Mouse (Mus musculus) embryonic stem cell, embryonic (primary cell): ENCODE measurements at regions not wholly inside any gene's neighbourhood (a gene's known extent, or its start where the extent isn't known, plus 50 kb on each side); places are given as distances from the start of the nearest gene placed in this dataset.

Experiments
- CTCF ChIA-PET, 4 experiments: fragments of 300-600 bp in 2 of 4; fragments of 350-600 bp in 2 of 4; sonication (Branson Sonifier 250); formaldehyde crosslinking; loops; one replicate each; lab custom pipeline; 2022; ENCODE audit warnings: inconsistent platforms in 2 of 4; lab: Charles Lee
- POLR2A ChIA-PET, 4 experiments: fragments of 300-600 bp in 2 of 4; fragments of 350-600 bp in 2 of 4; sonication (Branson Sonifier 250); formaldehyde crosslinking; loops; one replicate each; lab custom pipeline; 2022; ENCODE audit warnings: antibody characterized with exemption in 4 of 4, inconsistent platforms in 1 of 4; lab: Charles Lee

GRCm38 (mm10) chr17:53343842-53344241 lies 119.3 kb downstream of the Efhb start:
- POLR2A ChIA-PET: no interaction called here
- CTCF ChIA-PET: no interaction called here

GRCm38 (mm10) chr17:53323016-53323415 lies 140.1 kb downstream of the Efhb start:
- ChIA-PET CTCF (interaction anchor here in 1 of 4 experiments (0.7 kb wide), 1 partner anchor 221 kb away, joined by 4 read pairs; no protein-coding TSS in a partner anchor), POLR2A (no interaction called here)
